Mouse (Mus musculus): ENCODE measurements around the gene Polrmt. TPM values are rescaled to one million over a fixed set of nuclear protein-coding genes. Genes with fewer than 3 reads are reported as not detected.

Polrmt gene
- polyA plus RNA-seq, 1 experiment from 2014 or later = 40.7 TPM

GRCm38 (mm10) chr10:79754856-79755516, 8.6 kb upstream of the Polrmt start, which contains the start of gene Fgf22:
TSS of gene Fgf22 (plus strand) at chr10:79755076.
- Histone ChIP-seq H3K27me3 (no peaks in the 10 kb centered on the region), H3K36me3 (peaks cover 41% of the 10 kb centered on the region), H3K4me1 (replicated peaks) (peaks cover 10% of the 10 kb centered on the region), H3K9me3 (no peaks in the 10 kb centered on the region), H3K27ac (replicated peaks) (no peak within 1 kb of the TSS), H3K4me2 (peak within 1 kb of the TSS; percentile 70), H3K9ac (peak within 1 kb of the TSS; percentile 69), H3K4me3 (peak within 1 kb of the TSS; percentile 42)
- WGBS = 2% methylated on average over 36 of the region's 36 CpGs
- peak; percentile 84 for ATAC-seq (ENCODE audit: low read depth)

- no peak overlapping the region for H3K4me2 ChIP-seq
- H3K27me3 ChIP-seq = no peaks in the 10 kb centered on the region
- no peak overlapping the region for H3K9ac ChIP-seq
- H3K27ac ChIP-seq (replicated peaks) = no peak overlapping the region
- H3K4me1 ChIP-seq (replicated peaks) = peaks cover 16% of the 10 kb centered on the region
- H3K4me3 ChIP-seq = no peak overlapping the region
- ATAC-seq (ENCODE audit: low read depth) = no peak
- 81% methylated on average over 6 of the region's 6 CpGs for WGBS
- H3K9me3 ChIP-seq = no peaks in the 10 kb centered on the region
- peaks cover 12% of the 10 kb centered on the region for H3K36me3 ChIP-seq
These were observed 2.1 kb upstream of the Polrmt start for GRCm38 (mm10) chr10:79748496-79748895.

GRCm38 (mm10) chr10:79746774-79747151, 382 bp upstream of the Polrmt start:
- Histone ChIP-seq H3K27ac (replicated peaks) (0 out of 2 replicates have a peak overlapping the region, but pooled peaks have one; percentile 25), H3K9ac (peak overlapping the region; percentile 53; the same call in 1 of the 2 replicates), H3K36me3 (peaks cover 29% of the 10 kb centered on the region), H3K4me1 (replicated peaks) (peaks cover 16% of the 10 kb centered on the region), H3K4me3 (peak overlapping the region; percentile 17), H3K9me3 (no peaks in the 10 kb centered on the region), H3K27me3 (no peaks in the 10 kb centered on the region), H3K4me2 (peak overlapping the region; percentile 79)
- 26% methylated on average over 6 of the region's 6 CpGs for WGBS
- peak; percentile 64 for ATAC-seq (ENCODE audit: low read depth)

GRCm38 (mm10) chr10:79745411-79745810, 970 bp downstream of the Polrmt start:
- Histone ChIP-seq H3K4me3 (peak overlapping the region; percentile 53), H3K36me3 (peaks cover 43% of the 10 kb centered on the region), H3K27me3 (no peaks in the 10 kb centered on the region), H3K4me1 (replicated peaks) (peaks cover 16% of the 10 kb centered on the region), H3K9ac (peak overlapping the region; percentile 66; the same call in 1 of the 2 replicates), H3K4me2 (peak overlapping the region; percentile 79), H3K27ac (replicated peaks) (no peak overlapping the region), H3K9me3 (no peaks in the 10 kb centered on the region)
- ATAC-seq (ENCODE audit: low read depth) = no peak
- 94% methylated on average over 3 of the region's 3 CpGs for WGBS

GRCm38 (mm10) chr10:79743650-79744365, 2.6 kb downstream of the Polrmt start:
- Histone ChIP-seq H3K27me3 (no peaks in the 10 kb centered on the region), H3K4me3 (no peak overlapping the region), H3K4me2 (no peak overlapping the region), H3K9ac (no peak overlapping the region), H3K4me1 (replicated peaks) (peaks cover 16% of the 10 kb centered on the region), H3K9me3 (peaks cover 15% of the 10 kb centered on the region; the same call in 1 of the 2 replicates), H3K36me3 (peaks cover 59% of the 10 kb centered on the region), H3K27ac (replicated peaks) (no peak overlapping the region)
- 95% methylated on average over 15 of the region's 15 CpGs for WGBS
- ATAC-seq (ENCODE audit: low read depth) = no peak

- peaks cover 21% of the 10 kb centered on the region for H3K9me3 ChIP-seq
- no peak overlapping the region for H3K9ac ChIP-seq
- peaks cover 65% of the 10 kb centered on the region for H3K36me3 ChIP-seq
- no peak overlapping the region for H3K4me3 ChIP-seq
- peaks cover 16% of the 10 kb centered on the region for H3K4me1 ChIP-seq (replicated peaks)
- no peak overlapping the region for H3K4me2 ChIP-seq
- no peak for ATAC-seq (ENCODE audit: low read depth)
- 90% methylated on average over 11 of the region's 11 CpGs for WGBS
- no peaks in the 10 kb centered on the region for H3K27me3 ChIP-seq
- H3K27ac ChIP-seq (replicated peaks) = no peak overlapping the region
These were observed 3.2 kb downstream of the Polrmt start for GRCm38 (mm10) chr10:79743161-79743560.

- Histone ChIP-seq H3K9ac (no peak overlapping the region), H3K36me3 (peaks cover 88% of the 10 kb centered on the region), H3K9me3 (peaks cover 33% of the 10 kb centered on the region), H3K4me1 (replicated peaks) (peaks cover 9% of the 10 kb centered on the region), H3K27me3 (peaks cover 6% of the 10 kb centered on the region), H3K4me3 (no peak overlapping the region), H3K27ac (replicated peaks) (no peak overlapping the region), H3K4me2 (no peak overlapping the region)
- 61% methylated on average over 11 of the region's 11 CpGs for WGBS
- no peak for ATAC-seq (ENCODE audit: low read depth)
These were observed 5.5 kb downstream of the Polrmt start for GRCm38 (mm10) chr10:79740863-79741262.

GRCm38 (mm10) chr10:79739234-79739633, 7.1 kb downstream of the Polrmt start:
- H3K4me1 ChIP-seq (replicated peaks) = no peaks in the 10 kb centered on the region
- no peak overlapping the region for H3K4me2 ChIP-seq
- peaks cover 100% of the 10 kb centered on the region for H3K36me3 ChIP-seq
- no peak for ATAC-seq (ENCODE audit: low read depth)
- no peak overlapping the region for H3K4me3 ChIP-seq
- peaks cover 20% of the 10 kb centered on the region for H3K27me3 ChIP-seq
- peaks cover 42% of the 10 kb centered on the region for H3K9me3 ChIP-seq
- 96% methylated on average over 28 of the region's 28 CpGs for WGBS
- H3K27ac ChIP-seq (replicated peaks) = no peak overlapping the region
- no peak overlapping the region for H3K9ac ChIP-seq

GRCm38 (mm10) chr10:79738259-79738658, 8.1 kb downstream of the Polrmt start:
- peaks cover 100% of the 10 kb centered on the region for H3K36me3 ChIP-seq
- peaks cover 20% of the 10 kb centered on the region for H3K27me3 ChIP-seq
- WGBS = 89% methylated on average over 10 of the region's 10 CpGs
- H3K9ac ChIP-seq = no peak overlapping the region
- H3K9me3 ChIP-seq = peaks cover 42% of the 10 kb centered on the region
- no peaks in the 10 kb centered on the region for H3K4me1 ChIP-seq (replicated peaks)
- no peak overlapping the region for H3K27ac ChIP-seq (replicated peaks)
- H3K4me3 ChIP-seq = no peak overlapping the region
- H3K4me2 ChIP-seq = no peak overlapping the region
- ATAC-seq (ENCODE audit: low read depth) = no peak

- ATAC-seq (ENCODE audit: low read depth) = no peak
- H3K27me3 ChIP-seq = peaks cover 20% of the 10 kb centered on the region
- H3K9me3 ChIP-seq = peaks cover 45% of the 10 kb centered on the region
- no peak overlapping the region for H3K27ac ChIP-seq (replicated peaks)
- no peak overlapping the region for H3K4me2 ChIP-seq
- WGBS = 86% methylated on average over 14 of the region's 14 CpGs
- no peak overlapping the region for H3K4me3 ChIP-seq
- peaks cover 99% of the 10 kb centered on the region for H3K36me3 ChIP-seq
- no peak overlapping the region for H3K9ac ChIP-seq
- no peaks in the 10 kb centered on the region for H3K4me1 ChIP-seq (replicated peaks)
These were observed 9.7 kb downstream of the Polrmt start for GRCm38 (mm10) chr10:79736706-79737105.

- no peaks in the 10 kb centered on the region for H3K4me1 ChIP-seq (replicated peaks)
- H3K36me3 ChIP-seq = peaks cover 95% of the 10 kb centered on the region
- 21% methylated on average over 51 of the region's 52 CpGs for WGBS
- H3K27me3 ChIP-seq = peaks cover 20% of the 10 kb centered on the region
- no peak for ATAC-seq (ENCODE audit: low read depth)
- peaks cover 44% of the 10 kb centered on the region for H3K9me3 ChIP-seq
- H3K4me3 ChIP-seq = no peak overlapping the region
- no peak overlapping the region for H3K4me2 ChIP-seq
- no peak overlapping the region for H3K9ac ChIP-seq
- no peak overlapping the region for H3K27ac ChIP-seq (replicated peaks)
These were observed 11.0 kb downstream of the Polrmt start for GRCm38 (mm10) chr10:79735361-79735760.

- WGBS = 96% methylated on average over 15 of the region's 15 CpGs
- Histone ChIP-seq H3K27me3 (peaks cover 20% of the 10 kb centered on the region), H3K4me3 (no peak overlapping the region), H3K4me2 (no peak overlapping the region), H3K36me3 (peaks cover 80% of the 10 kb centered on the region), H3K9ac (no peak overlapping the region), H3K4me1 (replicated peaks) (no peaks in the 10 kb centered on the region), H3K9me3 (peaks cover 30% of the 10 kb centered on the region), H3K27ac (replicated peaks) (no peak overlapping the region)
- no peak for ATAC-seq (ENCODE audit: low read depth)
These were observed 12.5 kb downstream of the Polrmt start for GRCm38 (mm10) chr10:79733847-79734246.

All from neural tube, embryonic 13.5 days (tissue).